Mouse (Mus musculus) heart, postnatal 36 days (tissue): ENCODE measurements around the gene Gm20838. TPM values are rescaled to one million over a fixed set of nuclear protein-coding genes. Genes with fewer than 3 reads are reported as not detected.
"Not testable (repeated sequence)": the region's sequence is repeated elsewhere in the genome, so short reads cannot be mapped to it uniquely, and the experiment has no call there.

Experiments used
- DNase-seq, 2 experiments: peaks; one replicate each; pipeline ENCODE4 v3.0.0; 2021 to 2022
- intact Hi-C: fragments of 180-260 bp; cut with DNase I; formaldehyde crosslinking; loops from one replicate; pipeline ENCODE4 v1.15.1; 2025
- total RNA-seq, 2 experiments: library from RNA; stranded (reverse); gene quantifications; 2 replicates each; pipeline ENCODE4 v1.2.3; 2021

The Gm20838 gene
- total RNA-seq, result not detected

- DNase-seq, intact Hi-C loops: not testable (repeated sequence)
These were observed at the start of gene Gm20838 for GRCm38 (mm10) chrY:33543064-33543463. TSS of gene Gm20838 (minus strand) at chrY:33543164.
